Comparison of ENCODE assay signal across 29 mouse cellular contexts in genomic region chr8:86594159-86594796, GRCm38 (mm10). TPM values are rescaled to one million over a fixed set of nuclear protein-coding genes. Genes with fewer than 3 reads are reported as not detected.
DNase-seq lines count a peak whose midpoint lies in the region; ATAC-seq and TF ChIP-seq lines count a peak whose summit lies in the region.
"Had no signal": no experiment of that assay in that cellular context is flagged by ENCODE, and none has a peak within 500 bp of the region (broad histone marks: within the 10 kb centered on the region; RNA-seq: fewer than 3 reads in every experiment).

No protein-coding gene starts in this region.

- TF ChIP-seq EP300 in MEL (IDR thresholded peaks at IDR 0.05; ENCODE audit: low read depth in 1 of 2, low read length in 2 of 2), result no peak

- no peaks in the 10 kb centered on the region for H3K4me1 ChIP-seq in kidney, embryonic 14.5 days (ENCODE audit: control insufficient read depth, insufficient read depth, low read length)
- H3K4me1 ChIP-seq in MEL (ENCODE audit: control insufficient read depth in 1 of 2, insufficient read depth in 2 of 2, low read length in 2 of 2), result peaks cover 0 to 6% of the 10 kb centered on the region in 2 experiments; a peak in 3 of 4 replicates
- H3K4me1 ChIP-seq: embryonic facial prominence, embryonic 10.5 days; hindbrain, embryonic 13.5 days; lung, embryonic 15.5 days; midbrain, embryonic 13.5 days; neural tube, embryonic 12.5 days; stomach, embryonic 15.5 days had no signal

- no peaks in the 10 kb centered on the region for H3K9me3 ChIP-seq in kidney, embryonic 14.5 days (ENCODE audit: control insufficient read depth, low read length)
- no peaks in the 10 kb centered on the region for H3K9me3 ChIP-seq in MEL (replicated peaks; ENCODE audit: insufficient read depth, low read length)
- H3K9me3 ChIP-seq: embryonic facial prominence, embryonic 10.5 days; hindbrain, embryonic 13.5 days; lung, embryonic 15.5 days; megakaryocyte, embryonic 14.5 days; midbrain, embryonic 13.5 days; neural tube, embryonic 12.5 days; stomach, embryonic 15.5 days had no signal

- no peak for TF ChIP-seq CTCF in MEL (IDR thresholded peaks at IDR 0.05 in 2 of 3, conservative IDR thresholded peaks at IDR 0.05 in 1 of 3; ENCODE audit: control insufficient read depth in 1 of 3, insufficient read depth in 1 of 3, low read depth in 2 of 3, low read length in 3 of 3, poor library complexity in 1 of 3, severe bottlenecking in 1 of 3)

- H3K4me2 ChIP-seq in kidney, embryonic 14.5 days (replicated peaks; ENCODE audit: low read depth, low read length), result no peak overlapping the region
- H3K4me2 ChIP-seq: hindbrain, embryonic 13.5 days; lung, embryonic 15.5 days; midbrain, embryonic 13.5 days; neural tube, embryonic 12.5 days; stomach, embryonic 15.5 days had no signal

- no peaks in the 10 kb centered on the region for H3K79me2 ChIP-seq in MEL (ENCODE audit: control insufficient read depth, insufficient read depth, low read length, poor library complexity)

- H3K4me3 ChIP-seq in kidney, embryonic 14.5 days (ENCODE audit: low read length), result no peak overlapping the region
- no peak overlapping the region for H3K4me3 ChIP-seq in MEL (ENCODE audit: control insufficient read depth in 1 of 2, insufficient read depth in 1 of 2, low read depth in 2 of 2, low read length in 2 of 2)
- H3K4me3 ChIP-seq: embryonic facial prominence, embryonic 10.5 days; heart, adult 2 months; hindbrain, embryonic 13.5 days; lung, embryonic 15.5 days; megakaryocyte, embryonic 14.5 days; midbrain, embryonic 13.5 days; neural tube, embryonic 12.5 days; stomach, embryonic 15.5 days had no signal

- 60% methylated on average over 3 of the region's 3 CpGs for WGBS in kidney, embryonic 14.5 days

- no peaks in the 10 kb centered on the region for H3K27me3 ChIP-seq in kidney, embryonic 14.5 days (ENCODE audit: control insufficient read depth, insufficient read depth, low read length)
- H3K27me3 ChIP-seq in MEL (ENCODE audit: control insufficient read depth in 1 of 2, insufficient read depth in 2 of 2, low read length in 2 of 2), result peaks cover 2 to 3% of the 10 kb centered on the region in 2 experiments; a peak in 3 of 4 replicates
- H3K27me3 ChIP-seq: hindbrain, embryonic 13.5 days; lung, embryonic 15.5 days; midbrain, embryonic 13.5 days; neural tube, embryonic 12.5 days; stomach, embryonic 15.5 days had no signal

- peak; percentile 81 for DNase-seq in kidney, adult 11 months
- no peak for DNase-seq in MEL (ENCODE audit: low read depth, low spot score)
- peak; percentile 69 to 79 for DNase-seq in kidney, adult 8-10 months
- peak; percentile 63 to 83 for DNase-seq in kidney, postnatal 36 days
- no peak for DNase-seq in gastrocnemius, adult 18-20 months (ENCODE audit: low spot score)
- DNase-seq in ovary, adult 18-20 months (ENCODE audit: low spot score), result no peak
- DNase-seq in B cell, adult 2 months, result no peak
- DNase-seq: cerebellum, adult 11 months; cerebellum, adult 9-11 months; gastrocnemius, postnatal 14 days; heart, adult 2 months; layer of hippocampus, postnatal 36 days; lung, postnatal 36 days; retina, postnatal 1 day; right cerebral cortex, postnatal 4 days; thymus, postnatal 4 days had no signal

- no peak for TF ChIP-seq POLR2A in MEL (IDR thresholded peaks at IDR 0.05; ENCODE audit: control insufficient read depth in 1 of 2, insufficient read depth in 1 of 2, low read depth in 1 of 2, low read length in 2 of 2, poor library complexity in 1 of 2)

- no peak for ATAC-seq in kidney, embryonic 14.5 days (ENCODE audit: low FRiP score, low TSS enrichment)
- ATAC-seq: forebrain, embryonic 16.5 days; midbrain, embryonic 13.5 days; Patski had no signal

- H3K27ac ChIP-seq in kidney, embryonic 14.5 days (ENCODE audit: low read depth, low read length), result no peak overlapping the region
- no peak overlapping the region for H3K27ac ChIP-seq in MEL (ENCODE audit: control insufficient read depth, low read depth, low read length)
- H3K27ac ChIP-seq: embryonic facial prominence, embryonic 10.5 days; heart, adult 2 months; hindbrain, embryonic 13.5 days; lung, embryonic 15.5 days; midbrain, embryonic 13.5 days; neural tube, embryonic 12.5 days; stomach, embryonic 15.5 days had no signal

- no peak overlapping the region for H3K9ac ChIP-seq in kidney, embryonic 14.5 days (ENCODE audit: low read depth, low read length)
- H3K9ac ChIP-seq in MEL (ENCODE audit: control insufficient read depth, low read depth, low read length, poor library complexity, severe bottlenecking), result no peak overlapping the region
- H3K9ac ChIP-seq: hindbrain, embryonic 13.5 days; lung, embryonic 15.5 days; midbrain, embryonic 13.5 days; neural tube, embryonic 12.5 days; stomach, embryonic 15.5 days had no signal

- H3K36me3 ChIP-seq in kidney, embryonic 14.5 days (ENCODE audit: control insufficient read depth, insufficient read depth, low read length), result no peaks in the 10 kb centered on the region
- no peaks in the 10 kb centered on the region for H3K36me3 ChIP-seq in MEL (ENCODE audit: control insufficient read depth in 1 of 2, insufficient read depth in 2 of 2, low read length in 2 of 2)
- H3K36me3 ChIP-seq: embryonic facial prominence, embryonic 10.5 days; hindbrain, embryonic 13.5 days; lung, embryonic 15.5 days; midbrain, embryonic 13.5 days; neural tube, embryonic 12.5 days; stomach, embryonic 15.5 days had no signal

- no peak for TF ChIP-seq RAD21 in MEL (IDR thresholded peaks at IDR 0.05; ENCODE audit: low read depth, low read length)

TF ChIP-seq in MEL, 35 proteins besides CTCF, POLR2A, EP300 and RAD21:
- TF ChIP-seq USF1 (IDR thresholded peaks at IDR 0.05; ENCODE audit: low read depth, low read length) (peak; percentile 44; the same call in 1 of the 2 replicates), MAZ (IDR thresholded peaks at IDR 0.05; ENCODE audit: low read depth, low read length) (no peak)
TF ChIP-seq in MEL: peak in this region for 1.

RNA-seq across cellular contexts. Expression of gene Abcc12, which starts 13.8 kb away (rescaled TPM):
- polyA plus RNA-seq in kidney, embryonic 14.5 days (2014; fragmentation: Nextera tagmentation; extraction: Ambion mirVana), result 0.08 and 0.11 TPM in 2 replicates
- not detected in 2 replicates for total RNA-seq in MEL (2012; rRNA removed)
- not detected for polyA plus RNA-seq in MEL (2012; ENCODE audit: insufficient read depth in 1 of 2, insufficient read length in 2 of 2, low read depth in 1 of 2, low replicate concordance in 2 of 2, missing spikeins in 1 of 2)
- total RNA-seq in gastrocnemius, adult 18-20 months (2021), result not detected
- total RNA-seq: adrenal gland, adult 18-20 months; heart, adult 2 months; heart, postnatal 25 days had no signal
- polyA plus RNA-seq: embryonic facial prominence, embryonic 10.5 days; heart, embryonic 14.5 days; neural tube, embryonic 12.5 days had no signal

RNA-seq across cellular contexts. Expression of gene Lonp2, which starts 29.6 kb away (rescaled TPM):
- 38.0 and 54.8 TPM in 2 replicates for polyA plus RNA-seq in kidney, embryonic 14.5 days (2014; fragmentation: Nextera tagmentation; extraction: Ambion mirVana)
- total RNA-seq in MEL (2012; rRNA removed), result 26.6 and 27.2 TPM in 2 replicates
- polyA plus RNA-seq in MEL (2012; ENCODE audit: insufficient read depth in 1 of 2, insufficient read length in 2 of 2, low read depth in 1 of 2, low replicate concordance in 2 of 2, missing spikeins in 1 of 2), result 10 to 100 TPM in 1 of 2 experiments, not detected in 1; 31.2 TPM
- 10 to 100 TPM; 61.9 to 70.3 TPM for total RNA-seq in gastrocnemius, adult 18-20 months (2021)

Comparison
In these comparisons a context has a peak if more than half of its experiments do, and no peak if none do; other contexts are left out.
1. DNase-seq: peak in kidney, adult 11 months (single experiment), kidney, adult 8-10 months (2 of 2) and kidney, postnatal 36 days (2 of 2); none in MEL (single experiment), gastrocnemius, adult 18-20 months (single experiment), ovary, adult 18-20 months (single experiment) and B cell, adult 2 months (0 of 2).